Mouse (Mus musculus) cerebellum, postnatal 36 days (tissue): ENCODE measurements around the gene Prdm11.
A peak's percentile ranks its signal among the peaks of the same experiment; 100 is the strongest.

Experiments used
- DNase-seq, 2 experiments: peaks; one replicate each; pipeline ENCODE4 v3.0.0; 2021 to 2022; ENCODE audit warnings: mixed read lengths in 2 of 2

Prdm11 gene

GRCm38 (mm10) chr2:93011465-93011864 is 34.5 kb downstream of the Prdm11 start:
- DNase-seq, result no peak

- DNase-seq, result no peak
Measured at GRCm38 (mm10) chr2:93007967-93008685, 37.8 kb downstream of the Prdm11 start.

- DNase-seq, result no peak
Measured at GRCm38 (mm10) chr2:93005028-93005427, 40.9 kb downstream of the Prdm11 start.

- DNase-seq, result no peak
Measured at GRCm38 (mm10) chr2:92991976-92992375, 54.0 kb downstream of the Prdm11 start.

GRCm38 (mm10) chr2:92989593-92989992 is 56.4 kb downstream of the Prdm11 start:
- no peak for DNase-seq

- peak; percentile 50 to 62 for DNase-seq
Measured at GRCm38 (mm10) chr2:92987901-92988631, 57.9 kb downstream of the Prdm11 start.

GRCm38 (mm10) chr2:92987108-92987618 is 58.8 kb downstream of the Prdm11 start:
- no peak for DNase-seq

GRCm38 (mm10) chr2:92985600-92985999 is 60.4 kb downstream of the Prdm11 start:
- no peak for DNase-seq

GRCm38 (mm10) chr2:92985171-92985570 is 60.8 kb downstream of the Prdm11 start:
- no peak for DNase-seq

- DNase-seq, result no peak
Measured at GRCm38 (mm10) chr2:92984321-92985108, 61.5 kb downstream of the Prdm11 start.

- DNase-seq, result no peak
Measured at GRCm38 (mm10) chr2:92983273-92983620, 62.7 kb downstream of the Prdm11 start.

GRCm38 (mm10) chr2:92982591-92983272 is 63.2 kb downstream of the Prdm11 start:
- no peak for DNase-seq

GRCm38 (mm10) chr2:92980165-92980564 is 65.8 kb downstream of the Prdm11 start:
- DNase-seq, result no peak

GRCm38 (mm10) chr2:92975031-92975790 is 70.8 kb downstream of the Prdm11 start:
- no peak for DNase-seq

GRCm38 (mm10) chr2:92973646-92974045 is 72.3 kb downstream of the Prdm11 start:
- no peak for DNase-seq

- DNase-seq, result peak in 1 of 2 experiments; percentile 29
Measured at GRCm38 (mm10) chr2:92972071-92972470, 73.9 kb downstream of the Prdm11 start.

GRCm38 (mm10) chr2:92971536-92971935 is 74.4 kb downstream of the Prdm11 start:
- no peak for DNase-seq

GRCm38 (mm10) chr2:92971069-92971468 is 74.9 kb downstream of the Prdm11 start:
- no peak for DNase-seq

GRCm38 (mm10) chr2:92967839-92968166 is 78.2 kb downstream of the Prdm11 start:
- no peak for DNase-seq

GRCm38 (mm10) chr2:92967032-92967838 is 78.7 kb downstream of the Prdm11 start:
- DNase-seq, result no peak

GRCm38 (mm10) chr2:92966257-92966656 is 79.7 kb downstream of the Prdm11 start:
- DNase-seq, result no peak
